Mouse (Mus musculus) cerebellum, postnatal 36 days (tissue): Measurements from ENCODE around the gene Ttc16.

Source experiments
- DNase-seq, 2 experiments: peaks; one replicate each; pipeline ENCODE4 v3.0.0; 2021 to 2022; ENCODE audit warnings: mixed read lengths in 2 of 2

Ttc16 gene

DNA sequence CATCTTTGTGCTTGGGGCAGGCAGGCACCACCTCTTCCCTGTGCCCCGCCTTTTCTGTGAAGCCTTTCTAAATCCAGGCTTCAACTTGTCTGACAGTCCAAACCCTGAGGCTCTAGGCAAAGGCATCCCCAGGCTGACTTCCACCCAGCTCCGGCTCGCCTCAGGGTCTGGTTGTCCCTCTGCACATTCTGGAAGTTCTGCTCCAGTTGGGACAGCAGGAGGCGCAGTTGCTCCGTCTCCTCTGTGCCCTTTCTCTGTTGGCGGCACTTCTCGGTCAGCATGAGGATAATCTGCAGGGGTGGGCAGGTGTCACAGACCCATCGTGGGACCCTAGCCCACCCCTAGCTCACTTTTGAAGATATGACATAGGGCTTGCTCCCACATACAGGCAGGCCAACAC is 3.7 kb upstream of the Ttc16 start:
- DNase-seq: peak; percentile 79 to 80

DNA sequence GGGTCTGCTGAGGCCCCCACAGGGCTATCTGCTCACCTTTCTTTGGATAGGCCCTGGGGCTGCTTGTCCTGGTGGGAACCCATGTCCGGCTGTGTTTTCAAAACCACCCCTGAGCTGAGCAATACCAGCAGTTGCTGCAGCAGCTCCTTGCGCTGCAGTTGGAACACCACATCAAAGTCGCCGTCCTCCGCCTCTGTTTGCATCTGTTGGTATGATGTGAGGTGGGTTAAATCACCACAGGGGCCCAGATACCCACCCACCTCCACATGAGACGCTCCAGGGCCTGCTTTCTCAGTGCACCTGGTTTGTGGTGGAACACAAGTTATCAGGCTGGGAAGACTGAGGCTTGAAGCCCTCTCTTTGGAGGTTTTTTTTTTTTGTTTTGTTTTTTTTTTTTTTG is 2.6 kb upstream of the Ttc16 start:
- DNase-seq: no peak

DNA sequence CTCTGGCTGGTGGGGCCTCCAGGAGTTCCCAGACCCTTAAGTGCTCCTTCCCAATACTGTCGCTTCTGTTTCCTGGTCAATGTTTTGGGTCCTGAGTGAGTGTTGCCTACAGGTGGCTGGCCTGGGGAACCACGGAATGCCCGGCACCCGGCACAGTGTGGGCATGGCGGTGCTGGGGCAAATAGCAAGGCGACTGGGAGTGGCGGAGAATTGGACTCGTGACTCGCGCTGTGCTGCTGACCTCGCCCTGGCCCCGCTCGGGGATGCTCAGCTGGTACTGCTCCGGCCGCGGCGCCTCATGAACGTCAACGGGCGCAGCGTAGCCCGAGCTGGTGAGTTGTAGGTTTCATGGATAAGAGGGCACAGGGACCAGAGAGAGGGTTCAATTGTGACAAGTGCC is 759 bp upstream of the Ttc16 start:
- DNase-seq: no peak

DNA sequence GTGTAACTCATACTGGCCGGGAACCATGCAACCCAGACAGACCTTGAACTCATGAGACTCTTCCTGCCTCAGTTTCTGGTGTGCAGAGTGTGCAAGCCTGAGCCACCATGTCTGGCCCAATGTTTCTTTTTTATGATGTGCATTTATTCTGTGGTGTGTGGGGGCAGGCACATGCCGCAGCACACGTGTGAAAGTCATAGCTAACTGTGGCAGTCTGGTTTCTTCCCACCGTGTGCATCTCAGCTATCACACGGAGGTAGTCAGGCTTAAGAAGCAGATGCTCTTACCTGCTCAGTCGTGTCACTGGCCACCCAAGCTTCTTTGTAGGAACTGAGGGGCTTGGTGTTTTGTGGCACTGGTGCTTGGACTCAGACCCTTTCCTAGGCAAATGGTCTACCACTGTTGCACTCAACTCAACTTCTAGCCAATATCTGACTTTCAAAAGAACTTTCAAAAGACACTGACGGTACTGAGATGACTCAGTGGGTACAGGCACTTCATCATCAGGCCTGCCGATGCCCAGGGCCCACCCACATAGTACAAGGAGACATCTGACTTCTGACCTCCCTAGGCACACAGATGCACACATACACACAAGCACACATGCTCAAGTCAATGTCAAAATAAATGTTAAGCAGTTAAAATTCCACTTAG is 2.7 kb downstream of the Ttc16 start:
- DNase-seq: no peak

DNA sequence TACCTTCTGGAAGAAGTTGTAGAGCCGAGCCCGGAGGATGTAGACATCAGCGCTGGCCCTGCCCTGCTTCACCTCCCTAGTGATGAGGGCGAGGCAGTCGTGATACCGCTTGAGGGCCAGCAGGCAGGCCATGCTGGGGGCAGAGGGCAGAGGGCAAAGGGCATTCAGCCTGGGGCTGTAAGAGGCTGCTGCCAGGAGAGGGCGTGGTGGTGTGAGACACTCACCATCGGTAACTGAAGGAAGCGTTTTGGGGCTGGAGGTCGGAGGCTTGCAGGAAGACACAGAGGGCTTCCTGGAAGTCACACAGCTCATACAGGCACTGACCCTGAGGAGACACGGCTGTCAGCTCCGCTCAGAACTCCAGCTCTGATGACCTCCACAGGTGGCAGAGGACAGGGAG is 3.5 kb downstream of the Ttc16 start:
- no peak for DNase-seq

DNA sequence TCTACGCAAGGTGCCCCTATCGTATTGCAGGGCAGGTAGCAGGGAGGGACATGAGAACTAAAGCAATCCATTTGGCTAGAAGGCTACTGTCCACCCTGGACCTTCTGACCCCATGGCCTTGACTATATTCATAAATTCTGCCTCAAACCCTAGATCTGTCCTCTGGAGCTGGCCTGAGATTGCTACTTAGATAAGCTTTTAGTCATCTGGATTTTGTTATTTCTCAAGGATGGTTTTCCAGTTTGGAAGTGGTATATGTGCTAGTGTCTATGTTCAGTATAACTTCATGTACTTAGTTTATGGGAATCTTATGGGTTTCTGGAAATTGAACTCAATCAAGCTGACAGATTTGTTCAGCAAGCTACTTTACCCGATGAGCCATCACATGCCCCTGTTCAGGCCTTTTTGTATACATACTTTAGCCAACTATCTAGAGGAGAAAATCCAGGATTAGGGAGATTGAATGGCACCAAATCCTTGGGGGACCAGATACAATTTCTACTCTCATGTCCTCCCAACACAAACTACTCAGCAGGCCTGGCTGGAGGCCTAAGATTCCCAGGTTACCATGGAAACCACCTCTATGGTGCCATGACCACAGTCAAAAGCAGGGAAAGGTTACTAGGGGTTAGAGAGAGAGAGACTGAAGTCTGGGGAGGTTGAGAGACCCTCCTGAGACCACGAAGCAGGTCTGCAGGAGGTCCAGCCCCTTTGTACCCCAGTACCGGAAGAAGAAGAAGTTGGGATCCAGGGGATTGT is 5.9 kb downstream of the Ttc16 start:
- DNase-seq: no peak

DNA sequence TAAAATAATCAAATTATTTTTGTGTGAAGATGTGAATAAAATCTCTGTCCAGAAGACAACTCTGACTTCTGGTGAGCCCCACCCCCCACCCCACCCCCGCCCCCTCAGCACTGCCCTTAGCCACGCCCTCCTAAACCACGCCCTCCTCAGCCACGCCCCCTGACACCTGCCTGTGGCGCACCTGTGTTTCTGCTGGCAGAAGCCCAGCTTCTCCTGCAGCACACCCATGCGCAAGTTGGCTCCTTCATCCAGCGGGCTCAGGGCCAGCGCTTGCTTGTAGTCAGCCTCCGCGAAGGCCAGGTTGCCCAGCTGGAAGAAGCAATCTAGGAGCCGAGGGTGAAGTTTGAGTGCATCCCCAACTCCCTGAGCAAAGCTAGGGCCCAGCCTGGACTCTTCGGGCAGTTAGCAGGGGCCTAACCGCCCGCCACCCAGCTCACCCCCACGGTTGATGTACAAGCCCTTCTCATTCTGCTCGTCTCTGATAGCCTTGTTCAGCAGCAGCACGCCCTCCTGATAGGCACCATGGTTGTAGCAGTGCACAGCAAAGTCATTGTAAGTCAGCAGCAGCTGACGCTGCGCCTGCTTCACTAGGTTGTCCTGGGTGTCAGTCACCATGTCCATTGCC is 6.7 kb downstream of the Ttc16 start:
- peak; percentile 48 to 66 for DNase-seq

DNA sequence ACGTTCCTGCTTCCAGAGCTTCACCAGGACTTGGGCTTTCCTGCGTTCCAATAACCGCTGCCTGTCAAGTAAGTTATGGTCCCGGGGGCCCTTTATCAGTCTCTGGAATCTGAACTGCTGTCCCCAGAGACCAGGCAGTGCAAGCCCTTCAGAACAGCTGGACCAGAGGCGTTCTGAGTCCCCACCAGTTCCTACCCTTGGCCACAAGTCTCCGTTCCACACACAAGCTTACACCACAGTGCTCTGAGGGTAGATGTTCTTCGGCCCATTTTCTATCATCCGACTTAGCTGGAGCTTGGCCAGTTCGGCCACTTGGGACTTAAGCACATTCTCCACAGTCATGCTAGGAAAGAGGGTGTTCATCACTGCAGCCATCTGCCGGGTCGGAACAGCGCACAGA is 8.2 kb downstream of the Ttc16 start:
- DNase-seq: no peak

DNA sequence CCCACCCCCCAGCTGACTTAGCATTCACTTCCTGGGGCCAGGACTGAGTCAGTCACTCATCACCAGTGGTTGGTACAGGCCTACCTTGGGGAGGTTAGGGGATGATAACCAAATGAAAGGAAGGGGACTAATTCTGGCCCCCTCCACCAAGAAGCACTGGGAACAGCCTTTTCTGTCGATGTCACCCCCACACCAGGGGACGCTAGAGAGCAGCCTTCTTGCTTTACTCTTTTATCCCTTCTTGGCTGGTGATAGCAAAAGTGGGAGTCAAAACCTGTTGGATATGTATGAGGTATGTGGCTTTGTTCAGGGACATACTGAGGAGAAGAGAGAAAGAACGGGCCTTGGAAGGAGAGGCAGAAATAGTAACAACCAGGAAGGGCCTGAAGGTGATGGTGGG is 12.1 kb downstream of the Ttc16 start:
- DNase-seq: no peak

DNA sequence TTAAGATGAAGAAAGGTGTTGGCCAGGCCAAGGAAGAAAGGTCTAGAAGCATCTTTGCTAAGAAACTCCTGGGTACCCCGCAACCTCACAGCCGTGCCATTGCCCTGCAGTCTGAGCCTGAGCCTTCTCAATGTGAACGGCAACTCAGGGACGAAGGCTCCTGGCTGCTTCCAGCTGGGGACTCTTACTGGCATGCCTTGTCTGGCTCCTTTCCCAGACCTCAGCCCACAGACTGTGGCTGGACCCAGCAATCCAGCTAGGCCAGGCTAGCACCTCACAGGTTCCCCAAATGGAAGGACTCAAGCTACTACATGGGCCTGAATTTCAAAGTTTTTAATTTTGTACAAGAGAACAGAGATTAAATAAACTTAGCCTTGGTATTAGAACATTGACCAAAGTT is 13.6 kb downstream of the Ttc16 start:
- no peak for DNase-seq

DNA sequence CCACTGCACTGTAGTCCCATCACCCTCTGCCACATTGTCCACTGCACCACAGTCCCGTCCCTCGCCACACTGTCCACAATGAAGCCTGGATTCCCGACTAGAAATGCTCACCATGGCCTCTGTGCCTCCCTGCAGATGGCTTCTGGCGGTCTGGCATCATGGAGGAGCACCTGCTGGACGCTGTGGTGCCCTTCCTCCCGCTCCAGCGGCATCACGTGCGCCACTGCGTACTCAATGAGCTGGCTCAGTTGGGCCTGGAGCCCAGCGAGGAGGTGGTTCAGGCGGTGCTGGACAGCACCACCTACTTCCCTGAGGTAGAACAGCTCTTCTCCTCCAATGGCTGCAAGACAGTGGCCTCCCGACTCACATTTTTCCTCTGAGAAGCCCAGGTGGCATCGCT is 14.1 kb downstream of the Ttc16 start:
- peak in 1 of 2 experiments; percentile 32 for DNase-seq

DNA sequence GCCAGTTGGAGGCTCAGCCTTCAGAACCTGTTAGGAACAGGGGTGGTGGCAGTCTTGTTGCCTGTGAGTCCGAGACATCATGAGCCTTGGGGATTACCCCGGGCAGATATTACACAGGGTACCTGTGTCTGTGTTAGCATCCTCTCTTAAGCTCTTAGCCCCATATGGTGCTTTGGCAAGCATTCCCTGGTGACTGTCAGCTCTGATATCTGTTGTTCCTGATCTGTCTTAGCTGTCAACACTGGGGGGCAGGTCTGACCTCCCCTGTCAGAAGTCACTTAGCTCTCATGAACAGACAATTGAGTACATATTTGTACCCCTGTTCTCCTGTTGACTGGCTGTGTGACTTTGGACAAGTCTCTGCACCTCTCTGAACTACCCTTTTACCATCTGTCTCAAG is 16.4 kb downstream of the Ttc16 start:
- DNase-seq: peak in 1 of 2 experiments; percentile 32

DNA sequence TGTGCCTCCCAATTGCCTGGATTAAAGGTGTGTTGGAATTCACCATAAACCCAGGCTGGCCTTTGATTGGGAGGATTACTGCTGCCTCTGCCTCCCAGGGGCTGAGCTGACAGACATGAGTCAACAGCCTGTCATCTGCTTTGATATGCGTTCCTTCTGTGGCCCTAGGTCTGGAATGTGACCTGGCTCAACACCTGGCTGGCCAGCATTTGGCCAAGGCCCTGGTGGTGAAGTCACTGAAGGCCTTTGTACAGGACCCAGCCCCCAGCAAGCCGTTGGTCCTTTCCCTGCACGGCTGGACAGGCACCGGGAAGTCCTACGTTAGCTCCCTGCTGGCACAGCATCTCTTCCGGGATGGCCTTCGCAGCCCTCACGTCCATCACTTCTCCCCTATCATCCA is 16.9 kb downstream of the Ttc16 start:
- no peak for DNase-seq

DNA sequence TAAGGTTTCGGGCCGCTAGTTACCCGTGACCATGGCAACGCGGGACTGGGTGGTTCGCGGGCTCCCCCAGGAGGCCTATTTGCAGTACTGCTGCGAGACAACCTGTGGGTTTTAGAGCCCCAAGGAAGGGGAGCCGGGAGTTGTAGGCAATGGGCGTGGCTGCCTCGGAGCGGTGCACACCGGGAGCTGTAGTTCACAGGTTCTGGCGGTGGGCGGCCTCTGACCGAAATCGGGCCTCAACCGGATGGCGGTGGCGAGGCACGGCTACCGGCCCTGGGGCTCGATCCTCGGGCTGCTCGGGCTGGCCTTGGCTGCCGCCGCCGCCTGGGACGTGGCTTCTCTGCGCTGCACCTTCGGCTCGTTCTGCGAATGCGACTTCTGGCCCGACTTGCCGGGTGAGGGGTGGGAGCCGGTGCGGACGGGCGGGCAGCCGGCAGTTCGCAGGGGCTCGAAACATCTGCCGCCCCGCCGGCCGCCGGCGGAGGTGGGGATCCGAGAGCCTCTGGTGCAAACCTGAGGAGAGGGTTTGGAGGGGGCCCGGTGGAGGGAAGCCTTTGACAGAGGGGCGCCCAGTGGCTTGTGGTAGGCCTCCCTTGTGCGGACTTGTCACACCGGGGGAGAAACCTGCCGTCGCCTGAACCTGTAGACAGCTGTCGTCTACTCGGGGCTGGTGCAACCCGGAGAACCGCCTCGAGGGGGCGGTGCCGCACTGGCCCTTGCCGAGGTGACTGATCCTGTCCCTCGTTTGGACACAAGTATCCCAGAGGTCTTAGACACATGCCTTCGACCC is 18.2 kb downstream of the Ttc16 start, which contains the start of gene Tor2a:
Gene Tor2a, plus strand, starts transcription at position 179 of the 790 bp plus-strand sequence.
- DNase-seq: peak; percentile 92 to 96

DNA sequence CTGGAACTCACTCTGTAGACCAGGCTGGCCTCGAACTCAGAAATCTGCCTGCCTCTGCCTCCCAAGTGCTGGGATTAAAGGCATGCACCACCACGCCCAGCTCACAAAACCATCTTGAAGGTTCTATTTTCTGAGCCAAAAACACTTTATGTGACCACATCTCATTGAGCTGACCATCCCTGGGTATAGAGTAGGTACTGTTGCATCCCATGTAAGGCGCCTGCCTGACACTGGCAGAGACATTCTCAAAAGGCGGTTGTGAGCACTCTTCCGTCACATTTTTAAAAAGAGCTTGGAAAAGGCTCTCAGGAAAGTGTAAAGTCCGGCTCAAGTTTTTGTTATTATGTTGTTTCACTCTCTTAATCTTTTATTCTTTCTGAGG is 18.8 kb downstream of the Ttc16 start:
- no peak for DNase-seq

DNA sequence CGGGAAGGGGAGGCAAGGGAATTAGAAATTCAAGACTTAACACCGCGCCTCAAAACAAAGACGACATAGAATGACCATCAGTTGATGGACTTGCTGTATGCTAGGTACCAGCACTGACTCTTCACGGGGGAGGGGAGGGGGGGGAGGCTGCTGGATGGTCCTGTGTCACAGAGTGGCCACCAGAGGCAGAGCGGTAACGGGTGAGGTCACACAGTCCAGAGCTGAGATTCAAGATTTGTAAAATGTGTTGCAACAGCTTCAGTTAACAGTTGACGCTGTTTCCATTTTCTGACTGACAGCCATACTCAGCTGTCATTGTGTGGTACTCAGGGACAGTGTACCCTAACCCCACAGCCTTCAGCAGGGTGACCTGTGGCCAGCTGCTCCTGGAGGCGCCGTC is 23.3 kb downstream of the Ttc16 start:
- DNase-seq: no peak

DNA sequence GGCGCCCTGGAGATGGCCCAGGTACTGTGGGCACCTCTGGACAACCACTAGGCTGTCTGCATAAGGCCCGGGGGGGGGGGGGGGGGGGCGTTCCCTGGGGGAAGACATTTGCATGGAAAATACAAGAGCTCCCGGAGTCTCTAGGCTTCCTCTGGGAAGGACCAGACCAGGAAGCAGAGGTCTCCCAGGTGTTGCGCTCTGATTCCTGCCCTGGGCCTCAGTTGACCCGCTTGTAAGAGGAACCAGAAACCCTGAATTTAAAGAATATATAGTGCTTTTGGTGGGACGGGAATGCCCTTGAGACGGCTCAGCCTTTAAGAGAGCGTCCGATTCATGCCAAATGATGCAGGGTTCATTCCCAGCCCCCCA is 23.8 kb downstream of the Ttc16 start:
- DNase-seq: no peak

DNA sequence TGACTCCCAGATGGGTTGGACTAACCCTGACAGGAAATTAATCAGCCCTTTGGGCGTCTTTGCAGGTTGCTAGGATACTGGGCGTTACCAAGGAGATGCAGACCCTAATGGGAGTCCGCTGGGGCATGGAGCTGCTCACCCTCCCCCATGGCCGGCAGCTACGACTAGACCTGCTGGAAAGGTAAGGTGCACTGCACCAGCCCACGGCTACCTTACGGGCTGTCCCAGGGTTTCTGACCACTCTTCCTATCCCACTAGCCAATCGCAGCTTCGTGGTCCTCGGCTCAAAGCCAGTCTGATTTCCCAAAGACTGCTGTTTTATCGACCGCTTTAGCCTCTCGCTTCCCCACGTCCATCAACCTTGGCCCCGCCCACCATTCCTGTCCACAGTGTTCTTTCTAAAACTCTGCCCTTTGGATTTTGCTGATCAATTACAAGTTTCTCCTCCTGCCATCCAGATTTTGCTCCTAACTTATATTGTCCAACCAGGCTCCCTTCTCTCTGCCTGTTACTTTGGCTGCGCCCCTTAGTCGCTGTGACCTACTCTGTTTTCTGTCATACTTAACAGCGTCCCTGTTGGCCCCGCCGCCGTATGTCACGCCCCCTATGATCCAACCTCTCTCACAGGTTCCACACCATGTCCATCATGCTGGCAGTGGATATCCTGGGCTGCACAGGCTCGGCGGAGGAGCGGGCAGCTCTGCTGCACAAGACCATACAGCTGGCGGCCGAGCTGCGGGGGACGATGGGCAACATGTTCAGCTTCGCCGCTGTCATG is 24.4 kb downstream of the Ttc16 start:
- no peak for DNase-seq

DNA sequence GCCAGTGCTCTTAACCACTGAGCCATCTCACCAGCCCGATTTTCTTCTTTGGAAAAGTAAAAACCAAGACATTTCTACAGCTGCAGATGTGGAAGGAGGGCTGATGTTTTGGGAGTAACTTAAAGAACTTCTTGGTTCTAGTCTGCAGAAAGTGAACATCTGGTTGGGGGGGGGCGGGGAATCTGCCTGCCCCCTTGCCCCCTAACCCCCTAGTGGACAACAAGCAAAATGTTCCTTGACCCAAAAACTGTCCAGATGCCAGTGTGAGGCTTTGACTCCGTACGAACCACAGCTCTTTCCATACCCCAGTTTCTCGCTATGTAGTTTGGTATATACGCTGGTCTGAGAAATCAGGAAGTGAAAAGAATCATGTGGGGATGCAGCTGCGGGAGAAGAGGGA is 25.2 kb downstream of the Ttc16 start:
- DNase-seq: no peak

DNA sequence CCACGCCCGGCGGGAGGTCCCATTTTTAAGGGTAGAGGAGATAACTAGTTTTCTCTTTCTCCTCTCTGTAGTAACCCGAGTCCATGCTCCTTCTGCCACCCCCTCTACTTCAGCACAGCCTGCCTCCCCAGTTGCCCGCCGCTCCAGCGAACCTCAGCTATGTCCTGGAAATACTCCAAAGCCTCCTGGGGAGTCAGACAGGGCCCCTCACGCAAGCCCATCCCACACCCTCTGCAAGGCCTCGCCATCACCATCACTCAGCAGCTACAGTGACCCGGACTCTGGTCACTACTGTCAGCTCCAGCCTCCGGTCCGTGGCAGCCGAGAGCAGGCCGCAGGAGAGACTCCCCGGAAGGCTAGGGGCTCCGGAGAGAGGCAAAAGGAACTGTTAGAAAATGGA is 26.4 kb downstream of the Ttc16 start:
- DNase-seq: no peak

DNA sequence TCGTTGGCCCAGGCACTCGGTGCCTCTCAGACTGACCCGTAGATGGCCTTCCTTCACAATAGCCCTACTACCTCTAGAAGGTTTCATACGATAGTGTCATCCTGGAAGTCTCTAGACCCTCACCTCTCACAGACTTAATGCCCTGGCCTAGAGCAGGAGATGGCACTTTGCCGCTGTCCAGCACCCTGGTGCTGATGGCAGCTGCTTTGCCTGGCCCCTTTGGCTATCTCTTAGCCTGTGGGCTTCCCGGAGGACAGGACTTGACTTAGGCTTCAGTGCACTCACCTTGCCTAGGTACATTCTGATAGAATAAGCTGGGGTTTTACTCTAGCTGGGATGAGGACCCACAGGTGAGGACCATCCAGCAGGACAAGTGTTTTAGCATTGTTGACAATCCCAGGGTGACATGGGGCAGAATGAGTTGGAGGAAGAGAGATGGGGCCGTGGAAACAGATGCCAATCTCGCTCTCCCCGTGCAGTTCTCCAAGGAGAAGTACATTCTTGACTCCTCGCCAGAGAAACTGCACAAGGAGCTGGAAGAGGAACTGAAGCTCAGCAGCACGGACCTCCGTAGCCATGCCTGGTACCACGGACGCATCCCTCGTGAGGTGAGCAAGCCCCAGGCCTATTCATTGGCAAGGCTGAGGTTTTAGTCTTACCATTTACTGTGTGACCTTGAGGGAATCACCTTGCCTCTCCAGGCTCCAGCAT is 31.0 kb downstream of the Ttc16 start:
- DNase-seq: no peak

DNA sequence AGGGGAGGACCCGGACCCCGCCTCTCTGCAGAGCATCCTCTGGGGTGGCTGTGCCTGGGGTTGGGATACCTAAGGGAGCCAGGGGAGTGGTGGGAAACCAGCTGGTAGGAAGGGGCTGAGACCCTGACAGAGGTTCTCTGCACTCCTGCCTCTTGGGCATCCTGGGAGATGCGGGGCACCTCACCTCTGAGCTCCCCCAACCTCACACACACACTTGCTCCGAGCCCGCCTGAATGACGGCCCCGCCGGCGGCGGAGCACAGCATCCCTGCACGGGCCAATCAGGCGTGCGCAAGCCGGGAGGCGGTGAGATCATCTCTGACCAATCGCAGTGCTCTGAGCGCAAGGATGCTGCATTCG is 33.3 kb downstream of the Ttc16 start:
- peak; percentile 89 to 93 for DNase-seq
